Mouse (Mus musculus) CD8-positive naive resting alpha-beta T cell, adult 2 months (primary cell): ENCODE data around the gene Aoc2.
"Not testable (repeated sequence)": the region's sequence is repeated elsewhere in the genome, so short reads cannot be mapped to it uniquely, and the experiment has no call there.

ENCODE experiments used
- DNase-seq, 2 experiments: peaks; one replicate each; pipeline ENCODE4 v3.0.0; 2022; ENCODE audit warnings: low read depth in 2 of 2, low spot score in 2 of 2

Aoc2 gene

GRCm38 (mm10) chr11:101315082-101315650 lies 9.7 kb upstream of the Aoc2 start:
- no peak for DNase-seq

- DNase-seq: peak; percentile 76 to 82
Observed at GRCm38 (mm10) chr11:101315665-101316500, 9.0 kb upstream of the Aoc2 start, which contains the start of gene Psme3. Psme3 (plus strand) TSS chr11:101316213.

DNA sequence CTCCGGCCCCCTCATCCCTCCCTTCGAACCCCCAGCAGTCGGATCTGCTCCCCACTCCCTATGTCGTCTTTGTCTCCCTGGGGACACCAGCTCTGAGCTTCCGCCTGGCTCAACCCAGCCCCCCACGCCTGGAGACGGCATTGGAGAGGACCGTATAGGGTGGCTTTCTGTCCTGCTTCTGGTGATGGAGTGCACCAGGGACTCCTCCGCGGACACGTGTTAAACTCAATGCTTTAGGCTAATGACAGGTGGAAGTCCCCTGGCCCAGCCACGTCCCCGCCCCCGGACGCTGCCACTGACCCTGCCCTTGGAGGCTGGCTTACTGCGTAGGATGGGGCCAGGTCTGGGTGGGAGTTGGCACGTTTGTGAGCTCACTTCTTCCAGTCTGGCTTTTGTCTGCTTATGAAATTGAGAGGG lies 8.4 kb upstream of the Aoc2 start:
- DNase-seq: no peak

DNA sequence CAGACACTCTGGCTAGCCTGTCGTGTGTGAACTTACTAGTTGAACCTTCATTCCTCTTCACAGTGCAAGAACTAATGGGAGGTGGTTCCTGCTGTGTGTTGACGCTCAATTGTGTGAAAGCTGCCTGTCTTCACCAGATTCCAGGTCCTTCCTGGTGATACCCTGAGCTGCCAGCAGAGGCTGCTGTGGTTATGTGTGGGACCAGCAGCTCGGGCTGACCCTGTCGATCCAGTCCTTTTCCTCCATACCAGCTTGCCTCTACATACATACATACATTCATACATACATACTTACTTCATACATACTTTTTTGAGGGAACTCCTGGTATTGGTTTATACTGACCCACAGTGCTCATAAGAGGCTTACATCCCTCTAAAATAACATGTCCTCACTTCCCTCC lies 1.3 kb upstream of the Aoc2 start:
- peak; percentile 23 to 40 for DNase-seq

GRCm38 (mm10) chr11:101325201-101325600 lies 338 bp downstream of the Aoc2 start:
- not testable (repeated sequence) for DNase-seq

- DNase-seq: no peak
Observed at GRCm38 (mm10) chr11:101326147-101326546, 1.3 kb downstream of the Aoc2 start.

DNA sequence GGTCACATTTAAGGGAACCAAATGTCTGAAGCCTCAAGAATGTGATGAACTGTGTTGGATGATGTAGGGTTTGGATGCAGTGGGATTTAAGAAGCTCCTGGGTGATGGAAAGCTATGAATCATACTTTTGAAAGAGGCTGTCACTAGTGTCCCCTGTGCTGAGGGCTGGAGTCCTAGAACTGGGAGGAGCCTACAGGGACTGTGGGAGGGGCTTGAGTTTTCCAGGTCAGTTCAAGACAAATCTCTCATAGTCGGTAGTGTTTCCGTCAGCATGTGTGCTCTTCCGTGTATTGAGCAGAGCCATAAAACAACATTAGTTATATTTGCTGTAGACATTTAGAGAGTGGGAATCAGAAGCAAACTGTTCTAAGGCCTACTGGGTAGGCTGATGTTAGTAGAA lies 2.4 kb downstream of the Aoc2 start:
- no peak for DNase-seq

DNA sequence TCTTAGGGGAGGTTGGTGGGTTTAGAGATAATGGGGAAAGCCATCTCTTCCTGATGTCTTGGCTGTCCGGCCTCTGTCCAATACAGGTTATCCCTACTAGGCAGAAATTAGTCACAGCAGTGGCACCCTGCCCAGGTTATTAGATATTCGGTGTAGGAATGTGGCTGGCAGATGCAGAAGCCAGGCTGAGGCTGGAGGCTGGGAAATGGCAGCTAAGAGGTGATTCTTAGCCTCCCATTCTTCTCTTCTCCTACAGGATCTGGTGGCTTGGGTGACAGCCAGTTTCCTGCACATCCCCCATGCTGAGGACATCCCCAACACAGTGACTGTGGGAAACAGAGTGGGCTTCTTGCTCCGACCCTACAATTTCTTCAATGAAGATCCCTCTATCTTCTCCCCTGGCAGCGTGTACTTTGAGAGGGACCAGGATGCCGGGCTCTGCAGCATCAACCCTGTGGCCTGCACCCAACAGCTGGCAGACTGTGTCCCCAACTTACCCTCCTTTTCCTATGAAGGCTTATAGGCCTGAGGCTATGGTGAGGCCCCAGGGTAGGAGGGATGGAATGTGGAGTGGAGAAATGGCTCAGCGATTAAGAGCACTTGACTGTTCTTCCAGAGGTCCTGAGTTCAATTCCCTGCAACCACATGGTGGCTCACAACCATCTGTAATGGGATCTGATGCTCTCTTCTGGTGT lies 4.2 kb downstream of the Aoc2 start:
- no peak for DNase-seq

- no peak for DNase-seq
Observed at GRCm38 (mm10) chr11:101330371-101330924, 5.6 kb downstream of the Aoc2 start, which contains the start of gene Aoc3. Aoc3 (plus strand) TSS chr11:101330605.

GRCm38 (mm10) chr11:101330961-101331360 lies 6.1 kb downstream of the Aoc2 start:
- DNase-seq: not testable (repeated sequence)

GRCm38 (mm10) chr11:101332537-101332936 lies 7.7 kb downstream of the Aoc2 start:
- no peak for DNase-seq

DNA sequence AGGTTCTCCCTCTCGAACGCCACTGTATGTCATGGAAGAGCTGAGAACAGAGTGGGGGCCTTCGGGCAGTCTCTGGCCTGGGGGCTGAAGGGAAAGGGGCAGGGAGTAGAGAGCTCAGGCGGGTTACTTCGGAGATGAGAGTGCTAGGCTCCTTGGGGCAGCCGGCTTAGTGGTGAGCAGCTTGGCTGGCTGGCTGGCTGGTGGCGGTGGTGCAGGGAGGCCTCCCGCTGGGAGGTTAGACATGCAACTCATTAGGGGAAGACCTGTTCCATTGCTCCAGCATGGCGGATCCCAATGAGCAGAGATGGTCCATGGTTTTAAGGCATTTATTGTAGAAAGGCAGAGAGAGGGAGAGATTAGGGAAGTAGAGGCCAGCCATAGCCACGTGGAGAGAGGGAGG lies 9.2 kb downstream of the Aoc2 start:
- DNase-seq: no peak

DNA sequence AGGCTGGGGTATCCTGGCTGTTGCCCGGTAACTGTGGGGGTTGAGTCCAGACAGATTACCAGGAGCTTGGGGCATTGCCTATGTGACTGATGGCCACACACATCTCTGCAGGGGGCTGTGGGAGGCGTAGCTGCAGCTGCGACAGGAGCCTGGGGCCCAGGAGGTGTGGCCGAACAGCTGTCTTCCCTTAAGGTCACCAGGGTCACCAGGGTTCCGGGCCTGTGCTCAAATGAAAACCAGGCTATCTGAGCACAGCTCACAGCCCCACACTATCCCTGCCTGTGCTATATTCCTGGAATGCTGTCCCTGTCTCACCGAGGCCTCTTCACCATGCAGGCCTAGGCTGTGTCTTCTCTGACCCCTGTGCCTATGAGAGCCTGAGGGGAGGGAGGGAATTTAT lies 9.7 kb downstream of the Aoc2 start:
- DNase-seq: no peak

- no peak for DNase-seq
Observed at GRCm38 (mm10) chr11:101335685-101336084, 10.8 kb downstream of the Aoc2 start.

GRCm38 (mm10) chr11:101338123-101338760 lies 13.4 kb downstream of the Aoc2 start:
- no peak for DNase-seq

DNA sequence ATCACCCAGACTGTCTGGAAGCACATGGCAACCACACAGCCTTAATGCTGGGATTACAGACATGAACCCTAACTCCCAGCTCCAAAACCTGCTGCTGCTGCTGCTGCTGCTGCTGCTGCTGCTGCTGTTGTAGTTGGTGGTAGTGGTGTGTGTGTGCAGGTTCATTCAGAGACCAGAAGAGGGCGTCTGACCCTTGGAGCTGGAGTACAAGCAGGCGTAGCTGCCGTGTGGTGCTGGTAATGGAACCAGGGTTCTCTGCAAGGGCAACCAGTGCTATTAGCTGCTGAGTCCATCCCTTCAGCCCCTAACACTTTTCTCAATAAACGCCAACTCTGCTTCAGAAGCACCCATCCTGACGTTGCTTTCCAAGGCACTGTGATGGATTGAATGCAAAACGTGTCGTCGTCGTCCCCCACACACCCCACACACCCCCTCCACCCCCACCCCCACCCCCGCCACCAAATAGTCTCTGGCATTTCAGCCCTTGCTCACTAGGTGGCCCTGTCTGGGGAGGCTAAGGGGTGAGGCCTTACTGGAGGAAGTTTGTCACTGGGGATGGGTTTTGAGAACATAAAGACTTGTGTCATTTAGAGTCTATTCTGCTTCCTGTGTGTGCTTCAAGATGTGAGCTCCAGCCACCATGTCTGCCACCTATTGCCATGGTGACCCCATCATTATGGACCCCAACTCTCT lies 22.4 kb downstream of the Aoc2 start:
- DNase-seq: no peak

DNA sequence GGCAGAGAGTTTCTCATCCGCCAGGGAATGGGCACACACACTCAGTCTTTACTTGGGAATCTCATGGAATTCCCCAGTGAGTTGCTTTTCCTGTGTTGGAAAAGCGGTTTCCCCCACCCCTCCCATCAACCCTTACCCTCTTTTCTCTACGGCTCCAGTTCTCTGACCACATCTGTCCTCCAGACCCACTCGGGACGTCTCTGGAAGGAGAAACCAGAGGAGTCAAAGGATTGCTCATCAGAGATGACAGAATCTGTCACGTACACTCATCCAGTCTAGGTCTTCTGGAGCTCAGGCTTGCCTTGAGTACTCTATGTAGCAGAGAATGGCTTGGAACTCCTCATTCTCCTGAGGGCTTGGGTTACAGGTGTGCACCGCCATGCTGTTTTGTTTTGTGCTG lies 23.9 kb downstream of the Aoc2 start:
- no peak for DNase-seq

GRCm38 (mm10) chr11:101349216-101349615 lies 24.4 kb downstream of the Aoc2 start:
- DNase-seq: no peak

DNA sequence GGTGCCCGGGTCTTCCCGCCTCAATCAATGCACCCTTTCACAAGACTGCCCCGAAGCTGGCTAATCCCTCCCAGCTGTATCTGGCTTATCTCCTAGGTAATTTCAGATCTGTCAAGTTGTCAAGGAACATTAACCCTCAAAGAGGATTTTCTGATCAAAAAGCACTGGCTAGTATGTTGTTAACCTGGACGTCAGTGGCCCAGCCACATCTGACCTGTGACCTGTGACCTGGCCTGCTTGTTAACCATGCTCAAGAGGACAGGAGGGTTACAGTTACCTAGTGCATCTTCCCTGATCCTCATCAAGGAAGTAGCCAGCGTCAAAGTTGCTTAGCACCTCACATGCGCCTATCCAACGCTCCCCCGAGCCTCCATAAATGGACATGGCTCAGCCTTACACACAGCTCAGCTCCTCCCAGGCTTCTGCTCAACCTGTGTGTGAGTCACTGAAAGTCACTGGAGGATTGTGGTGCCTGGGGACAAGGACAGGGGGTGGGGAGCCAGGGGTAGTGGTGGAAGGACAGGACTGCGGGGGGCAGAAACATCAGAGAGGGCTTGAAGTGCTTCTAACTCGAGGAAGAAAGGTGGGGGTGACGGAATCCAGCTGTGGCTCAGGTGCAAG lies 26.3 kb downstream of the Aoc2 start:
- DNase-seq: no peak

GRCm38 (mm10) chr11:101351721-101352111 lies 26.9 kb downstream of the Aoc2 start:
- DNase-seq: no peak
